Mouse (Mus musculus): ENCODE measurements around the gene Hif3a.

Hif3a gene

GRCm38 (mm10) chr7:16992451-16992807, 69.8 kb downstream of the Hif3a start, which contains the start of gene Ccdc8:
Ccdc8 (plus strand) TSS chr7:16992708.
- no peak for DNase-seq (ENCODE audit: low read depth, low spot score)

- peak; percentile 27 for DNase-seq (ENCODE audit: low read depth, low spot score)
Observed at GRCm38 (mm10) chr7:16991681-16992450, 70.4 kb downstream of the Hif3a start.

- DNase-seq (ENCODE audit: low read depth, low spot score): peak; percentile 57
Observed at GRCm38 (mm10) chr7:16990006-16990744, 72.1 kb downstream of the Hif3a start.

GRCm38 (mm10) chr7:16988405-16988804, 73.8 kb downstream of the Hif3a start:
- no peak for DNase-seq (ENCODE audit: low read depth, low spot score)

GRCm38 (mm10) chr7:16987541-16988149, 74.6 kb downstream of the Hif3a start:
- DNase-seq (ENCODE audit: low read depth, low spot score): no peak

GRCm38 (mm10) chr7:16982859-16983568, 79.2 kb downstream of the Hif3a start, which contains the start of gene Gm42372:
Gm42372 (plus strand) TSS chr7:16983086.
- DNase-seq (ENCODE audit: low read depth, low spot score): peak; percentile 81
